Mouse (Mus musculus) 416B (cell line): ENCODE results near the gene Phox2b.

ENCODE experiments used
- DNase-seq: peaks from one replicate; pipeline ENCODE4 v3.0.0; 2011; ENCODE audit warnings: low read depth

The Phox2b gene

DNA sequence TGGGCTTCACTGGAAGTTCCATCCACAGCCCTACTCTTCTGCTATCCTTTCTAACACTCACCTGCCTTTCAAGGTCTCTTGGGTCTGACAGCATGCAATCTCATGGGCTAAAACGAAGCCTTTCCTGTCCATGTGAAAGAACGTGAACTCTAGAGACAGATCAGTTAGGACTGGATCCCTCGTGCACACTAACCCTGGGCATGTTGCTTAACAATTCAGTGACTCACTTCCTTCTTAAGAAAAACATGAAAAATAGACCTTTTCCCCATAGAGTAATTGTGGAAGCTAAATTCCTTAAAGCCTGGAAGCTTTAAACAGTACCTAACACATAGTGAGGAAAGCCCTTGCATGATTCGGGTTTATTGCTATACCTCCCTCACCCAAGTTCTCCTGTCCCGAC is 8.2 kb downstream of the Phox2b start:
- peak; percentile 51 for DNase-seq

DNA sequence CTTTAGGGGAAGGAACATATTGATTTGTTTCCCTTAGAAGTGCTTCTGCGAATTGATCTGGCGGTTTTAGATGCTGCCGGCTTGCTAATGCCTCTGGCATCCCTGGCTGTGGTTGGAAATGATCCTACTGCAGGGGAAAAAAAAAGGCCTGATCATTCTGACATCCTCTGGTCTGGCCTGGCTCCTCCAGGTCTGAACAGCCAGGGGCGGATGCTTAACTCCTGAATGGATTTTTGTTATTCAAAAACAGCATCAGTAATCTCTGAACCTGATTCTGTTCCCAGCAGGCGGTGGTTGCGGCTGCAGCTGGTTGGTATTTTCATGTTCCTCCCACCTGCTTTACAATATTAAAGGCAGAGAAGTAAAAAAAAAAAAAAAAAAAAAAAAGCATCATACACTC is 16.0 kb downstream of the Phox2b start:
- DNase-seq, result no peak

DNA sequence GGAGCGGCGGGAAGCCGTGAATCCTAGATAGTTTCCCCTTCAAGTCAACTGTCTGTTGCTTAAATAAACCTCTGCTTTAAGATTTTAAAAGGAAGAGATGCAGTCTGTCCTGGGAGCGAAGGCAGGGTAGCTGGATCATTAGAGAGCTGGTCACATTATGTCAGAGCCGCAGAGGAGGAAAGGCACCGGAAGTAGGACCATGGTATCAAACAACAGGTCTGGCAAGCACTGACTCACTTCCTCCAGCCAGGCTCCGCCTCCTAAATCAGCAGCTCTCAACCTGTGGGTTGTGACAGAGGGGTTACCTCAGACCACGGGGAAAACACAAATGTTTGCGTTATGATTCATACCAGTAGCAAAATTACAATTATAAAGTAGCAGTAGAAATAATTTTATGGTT is 35.5 kb downstream of the Phox2b start:
- peak; percentile 70 for DNase-seq

DNA sequence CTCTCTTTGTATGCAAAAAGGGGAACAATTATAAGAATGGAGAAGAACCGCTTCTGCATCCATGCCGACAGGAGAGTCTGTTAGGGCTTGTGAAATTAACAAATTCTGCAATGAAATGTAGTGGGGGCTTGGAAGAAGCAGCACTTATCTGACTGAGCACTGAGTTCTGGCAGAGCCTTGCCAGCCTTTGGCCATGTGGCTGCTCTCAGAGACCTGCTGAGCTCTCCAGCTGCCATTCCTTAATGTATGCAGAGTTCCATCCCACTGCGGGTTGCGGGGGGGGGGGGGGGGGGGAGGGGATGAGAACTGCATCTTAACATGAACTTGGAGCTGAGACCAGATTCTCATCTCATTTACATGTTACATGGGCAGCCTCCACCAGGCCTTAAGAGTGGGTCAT is 38.6 kb downstream of the Phox2b start:
- DNase-seq, result no peak

DNA sequence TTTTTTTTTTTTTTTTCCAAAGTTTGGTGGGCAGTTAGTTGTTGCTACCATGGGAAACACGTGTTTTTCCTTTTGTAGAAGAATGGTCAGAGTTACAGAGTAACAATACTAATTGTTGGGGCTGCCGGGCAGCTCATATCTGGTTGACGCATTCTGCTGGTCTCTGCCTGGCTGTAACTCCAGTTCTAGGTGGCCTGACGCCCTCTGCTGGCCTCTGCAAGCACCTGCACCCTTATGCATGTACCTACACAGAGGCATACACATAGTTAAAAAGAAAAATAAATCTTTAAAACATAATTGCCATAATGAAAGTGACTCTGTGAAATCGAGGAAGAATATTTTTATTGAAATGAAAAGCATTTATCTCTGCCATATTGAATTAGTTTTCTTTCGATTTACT is 41.3 kb downstream of the Phox2b start:
- DNase-seq, result no peak

DNA sequence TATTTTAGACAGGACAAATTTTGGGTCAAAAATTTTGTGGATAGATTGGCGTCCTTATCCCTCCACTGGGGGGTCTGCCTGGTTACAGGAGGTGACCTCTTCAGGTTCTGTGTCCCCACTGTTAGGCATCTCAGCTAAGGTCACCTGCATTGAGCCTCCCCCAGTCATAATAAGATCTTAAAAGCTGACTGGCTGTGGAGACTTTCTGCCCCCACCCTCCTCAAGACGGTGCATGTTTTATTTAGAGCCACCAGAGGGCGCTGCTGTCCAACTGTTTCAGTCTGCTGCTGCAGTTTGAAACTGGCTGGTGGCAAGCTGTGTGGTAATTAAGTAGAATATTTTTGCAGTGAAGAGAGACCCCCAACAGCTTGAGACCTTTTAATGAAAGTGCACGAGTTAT is 51.1 kb downstream of the Phox2b start:
- peak; percentile 77 for DNase-seq
